Mouse (Mus musculus) liver, postnatal 0 days (tissue): ENCODE results near the gene Fam114a1. TPM values are rescaled to one million over a fixed set of nuclear protein-coding genes. Genes with fewer than 3 reads are reported as not detected.

Experiments used
- ATAC-seq: fragments of 200-750 bp; cut with Nextera tagmentation; 2 replicates; pipeline ENCODE4 v1.8.0; 2017; ENCODE audit warnings: mild to moderate bottlenecking, moderate library complexity
- DNase-seq: peaks from one replicate; pipeline ENCODE4 v3.0.0-alpha.2; 2016
- H3K27ac ChIP-seq: fragments of 300-500 bp; sonication (generic); 2 replicates; pipeline ENCODE4 v1.5.1; 2014; ENCODE audit warnings: antibody characterized with exemption, moderate library complexity, mild to moderate bottlenecking, low read depth
- H3K27me3 ChIP-seq: fragments of 300-500 bp; sonication (generic); 2 replicates; pipeline ENCODE4 v1.6.1; 2014; ENCODE audit warnings: low read length, control low read depth, mixed read lengths; ENCODE audit not compliant: insufficient read depth
- H3K36me3 ChIP-seq: fragments of 300-500 bp; sonication (generic); replicated peaks from 2 replicates; pipeline ENCODE4 v1.6.1; 2014; ENCODE audit warnings: mild to moderate bottlenecking, control low read depth, low read length, moderate library complexity, mixed read lengths; ENCODE audit not compliant: insufficient read depth
- H3K4me1 ChIP-seq: fragments of 300-500 bp; sonication (generic); 2 replicates; pipeline ENCODE4 v1.6.1; 2014; ENCODE audit warnings: antibody characterized with exemption, mild to moderate bottlenecking, control low read depth; ENCODE audit not compliant: insufficient read depth
- H3K4me2 ChIP-seq: fragments of 300-500 bp; sonication (generic); 2 replicates; pipeline ENCODE4 v1.6.1; 2014; ENCODE audit warnings: low read depth, mild to moderate bottlenecking, low read length, moderate library complexity, mixed read lengths
- H3K4me3 ChIP-seq: fragments of 300-500 bp; sonication (generic); 2 replicates; pipeline ENCODE4 v1.5.1; 2014; ENCODE audit warnings: low read depth, low read length
- H3K9ac ChIP-seq: fragments of 300-500 bp; sonication (generic); replicated peaks from 2 replicates; pipeline ENCODE4 v1.6.1; 2014; ENCODE audit warnings: mild to moderate bottlenecking, moderate library complexity
- H3K9me3 ChIP-seq: fragments of 300-500 bp; sonication (generic); 2 replicates; pipeline ENCODE4 v1.6.1; 2016; ENCODE audit warnings: mild to moderate bottlenecking, control low read depth, low read length, mixed read lengths
- CTCF ChIP-seq: sonication (generic); IDR thresholded peaks from 2 replicates; pipeline ENCODE4 v1.5.1; 2016; ENCODE audit warnings: antibody characterized with exemption, low read depth
- EP300 ChIP-seq: IDR thresholded peaks from 2 replicates; pipeline ENCODE4 v1.6.1; 2016; ENCODE audit warnings: antibody characterized with exemption, low read depth, mild to moderate bottlenecking
- WGBS: fragments of 180-500 bp; shearing (Covaris S2); extraction: QIAGEN DNeasy Blood & Tissue Kit; methylation state at CpG from one replicate; pipeline ENCODE4 v1.1.7; 2014; ENCODE audit not compliant: insufficient replicate concordance; 5-methylcytosine and 5-hydroxymethylcytosine counted together
- polyA plus RNA-seq: library from polyadenylated mRNA; unstranded; fragments of >200 nt; fragmentation: Nextera tagmentation; extraction: Ambion mirVana; gene quantifications from 2 replicates; pipeline ENCODE4 v1.2.1, GENCODE M21; 2015

Gene Fam114a1
- polyA plus RNA-seq, 1 experiment from 2014 or later = 10.2 TPM

GRCm38 (mm10) chr5:64958991-64959842 lies 10.7 kb upstream of the Fam114a1 start:
- H3K4me2 ChIP-seq = peak overlapping the region; percentile 63
- 49% methylated on average over 22 of the region's 22 CpGs for WGBS
- peaks cover 4% of the 10 kb centered on the region; the same call in 1 of the 2 replicates for H3K4me1 ChIP-seq
- no peaks in the 10 kb centered on the region for H3K27me3 ChIP-seq
- TF ChIP-seq CTCF (no peak), EP300 (no peak)
- no peaks in the 10 kb centered on the region for H3K9me3 ChIP-seq
- DNase-seq (no peak), ATAC-seq (no peak)
- H3K27ac ChIP-seq = peak overlapping the region; percentile 72
- no peaks in the 10 kb centered on the region for H3K36me3 ChIP-seq
- H3K4me3 ChIP-seq = peak overlapping the region; percentile 33
- peak overlapping the region; percentile 30 for H3K9ac ChIP-seq

GRCm38 (mm10) chr5:64959843-64960230 lies 10.0 kb upstream of the Fam114a1 start, which contains the start of gene Tlr6:
Gene Tlr6, minus strand, starts transcription at chr5:64960097.
- 53% methylated on average over 13 of the region's 13 CpGs for WGBS
- no peaks in the 10 kb centered on the region for H3K36me3 ChIP-seq
- TF ChIP-seq CTCF (peak; percentile 46), EP300 (no peak)
- peak within 1 kb of the TSS; percentile 30 for H3K9ac ChIP-seq
- peaks cover 4% of the 10 kb centered on the region; the same call in 1 of the 2 replicates for H3K4me1 ChIP-seq
- ATAC-seq = no peak
- H3K9me3 ChIP-seq = no peaks in the 10 kb centered on the region
- peak within 1 kb of the TSS; percentile 63 for H3K4me2 ChIP-seq
- DNase-seq = no peak
- H3K4me3 ChIP-seq = peak within 1 kb of the TSS; percentile 33
- H3K27me3 ChIP-seq = no peaks in the 10 kb centered on the region
- peak within 1 kb of the TSS; percentile 86 for H3K27ac ChIP-seq

GRCm38 (mm10) chr5:64960857-64961391 lies 8.9 kb upstream of the Fam114a1 start:
- Histone ChIP-seq H3K9ac (no peak overlapping the region), H3K4me3 (no peak overlapping the region), H3K9me3 (no peaks in the 10 kb centered on the region), H3K36me3 (no peaks in the 10 kb centered on the region), H3K4me2 (no peak overlapping the region), H3K27me3 (no peaks in the 10 kb centered on the region), H3K4me1 (peaks cover 4% of the 10 kb centered on the region; the same call in 1 of the 2 replicates), H3K27ac (peak overlapping the region; percentile 86)
- peak; percentile 84 for ATAC-seq
- WGBS = 61% methylated on average over 13 of the region's 13 CpGs
- peak; percentile 35 for DNase-seq
- no peak for TF ChIP-seq EP300
- TF ChIP-seq CTCF = no peak

GRCm38 (mm10) chr5:64963271-64963670 lies 6.6 kb upstream of the Fam114a1 start:
- no peak for TF ChIP-seq EP300
- 0 out of 2 replicates have a peak, but pooled peaks have one; percentile 12 for TF ChIP-seq CTCF
- Histone ChIP-seq H3K9me3 (no peaks in the 10 kb centered on the region), H3K36me3 (no peaks in the 10 kb centered on the region), H3K4me1 (peaks cover 4% of the 10 kb centered on the region; the same call in 1 of the 2 replicates), H3K27ac (no peak overlapping the region), H3K9ac (no peak overlapping the region), H3K4me3 (no peak overlapping the region), H3K27me3 (no peaks in the 10 kb centered on the region), H3K4me2 (no peak overlapping the region)
- no peak for DNase-seq
- peak; percentile 68 for ATAC-seq
- 52% methylated on average over 5 of the region's 5 CpGs for WGBS

- Histone ChIP-seq H3K27ac (no peak overlapping the region), H3K4me3 (no peak overlapping the region), H3K27me3 (no peaks in the 10 kb centered on the region), H3K4me2 (no peak overlapping the region), H3K4me1 (peaks cover 4% of the 10 kb centered on the region; the same call in 1 of the 2 replicates), H3K9me3 (no peaks in the 10 kb centered on the region), H3K9ac (no peak overlapping the region), H3K36me3 (no peaks in the 10 kb centered on the region)
- ATAC-seq (no peak), DNase-seq (no peak)
- 71% methylated on average over 3 of the region's 3 CpGs for WGBS
- TF ChIP-seq CTCF (no peak), EP300 (no peak)
Observed at GRCm38 (mm10) chr5:64963735-64964134, 6.1 kb upstream of the Fam114a1 start.
